Mouse (Mus musculus): ENCODE data around the gene Hdgfl3.

Hdgfl3 gene

DNA sequence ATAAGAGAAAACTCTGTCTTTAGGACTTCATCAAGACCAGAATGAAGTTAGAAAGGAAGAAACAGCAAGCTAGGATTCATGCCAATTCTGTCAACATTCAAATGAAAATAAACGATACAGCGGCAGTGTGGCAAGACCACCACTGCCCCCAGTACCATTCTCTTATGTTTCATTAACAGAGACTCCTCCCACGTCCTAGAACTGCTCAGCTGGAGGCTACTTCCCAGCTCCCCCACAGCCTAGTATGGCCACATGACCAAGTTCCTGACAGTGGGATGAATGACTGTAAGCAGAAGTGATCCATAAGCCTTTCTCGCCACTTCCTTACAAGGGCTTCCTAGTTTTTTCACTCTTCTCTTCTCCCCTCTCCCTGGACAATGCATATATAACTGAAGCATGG, 30.2 kb downstream of the Hdgfl3 start:
- no peak for DNase-seq (ENCODE audit: low read depth in 2 of 2, low spot score in 2 of 2)

DNA sequence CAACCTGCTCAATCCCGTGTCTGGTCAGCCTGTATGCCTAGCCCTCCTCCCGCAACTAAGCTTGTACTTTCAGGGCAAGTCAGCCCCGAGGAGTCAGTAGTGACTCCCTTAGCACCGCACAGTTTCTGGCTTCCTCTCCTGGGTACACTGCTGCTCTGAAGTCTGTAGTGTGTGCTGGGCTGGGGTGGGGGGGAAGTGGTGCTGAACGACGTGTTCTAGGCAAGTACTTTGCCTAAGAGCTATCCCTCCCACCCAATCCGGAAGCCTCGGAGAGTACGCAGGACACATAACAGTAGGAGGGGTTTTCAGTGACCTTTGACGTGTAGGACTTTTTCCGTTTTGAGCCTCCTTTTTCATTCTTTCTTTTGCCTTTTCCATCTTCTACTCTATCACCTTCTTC, 34.9 kb downstream of the Hdgfl3 start:
- no peak for DNase-seq (ENCODE audit: low read depth in 2 of 2, low spot score in 2 of 2)

DNA sequence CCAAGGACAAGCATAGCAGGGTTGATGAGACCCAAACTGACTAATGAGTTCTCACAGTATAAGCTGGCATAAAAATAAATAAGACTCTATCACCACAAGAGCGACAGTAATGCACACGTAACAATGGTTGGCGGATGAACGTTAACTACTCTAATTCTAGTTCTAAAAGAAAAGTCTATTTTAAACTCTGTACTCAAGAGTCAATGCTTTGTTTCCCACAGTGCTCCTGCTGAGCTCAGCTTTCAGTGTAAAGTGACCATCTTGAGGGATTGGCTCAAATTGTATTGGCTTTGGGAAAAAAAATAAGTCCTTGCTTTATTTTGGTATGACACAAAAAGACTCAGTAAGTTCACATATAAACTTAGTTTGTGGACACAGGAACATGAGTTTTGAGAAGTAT, 49.1 kb downstream of the Hdgfl3 start:
- no peak for DNase-seq (ENCODE audit: low read depth in 2 of 2, low spot score in 2 of 2)

DNA sequence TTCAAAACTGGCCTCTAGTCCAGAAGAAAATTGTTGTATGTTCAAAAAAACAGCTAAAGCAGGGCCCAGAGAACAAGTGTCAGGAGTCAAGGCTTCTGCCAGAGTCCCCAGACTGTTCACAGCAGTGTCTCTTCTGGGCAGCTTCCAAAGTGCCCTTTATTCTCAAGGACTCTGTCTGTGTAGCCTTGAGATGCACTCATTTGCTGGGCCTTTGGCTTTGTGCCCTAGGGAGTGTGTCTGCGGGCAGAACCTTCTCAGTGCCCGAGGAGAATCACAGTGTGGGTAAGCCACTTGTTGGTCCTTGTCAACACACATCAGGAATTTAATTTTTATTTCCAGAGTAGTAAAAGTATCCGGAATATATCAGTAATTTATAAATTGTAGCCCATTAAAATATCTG, 52.7 kb downstream of the Hdgfl3 start:
- DNase-seq (ENCODE audit: low read depth in 2 of 2, low spot score in 2 of 2), result no peak

DNA sequence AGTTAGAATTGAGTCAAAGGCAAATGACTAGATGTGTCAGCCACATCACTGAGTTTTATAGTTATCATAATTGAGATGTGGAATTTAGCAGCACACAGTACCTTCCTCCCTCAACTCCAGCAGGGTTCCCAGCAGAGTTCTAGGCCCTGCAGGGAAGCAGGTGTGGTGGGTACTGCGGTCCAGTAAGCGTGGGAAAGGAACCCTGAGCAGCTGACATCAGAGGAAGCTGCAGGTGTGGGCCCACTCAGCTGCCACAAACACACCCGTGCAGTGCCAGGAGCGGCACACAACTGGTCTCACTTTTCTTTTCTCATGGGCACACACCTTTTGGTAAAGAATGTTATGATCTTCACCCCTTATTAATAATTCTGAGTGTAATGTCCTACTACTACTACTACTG, 53.5 kb downstream of the Hdgfl3 start:
- no peak for DNase-seq (ENCODE audit: low read depth in 2 of 2, low spot score in 2 of 2)

DNA sequence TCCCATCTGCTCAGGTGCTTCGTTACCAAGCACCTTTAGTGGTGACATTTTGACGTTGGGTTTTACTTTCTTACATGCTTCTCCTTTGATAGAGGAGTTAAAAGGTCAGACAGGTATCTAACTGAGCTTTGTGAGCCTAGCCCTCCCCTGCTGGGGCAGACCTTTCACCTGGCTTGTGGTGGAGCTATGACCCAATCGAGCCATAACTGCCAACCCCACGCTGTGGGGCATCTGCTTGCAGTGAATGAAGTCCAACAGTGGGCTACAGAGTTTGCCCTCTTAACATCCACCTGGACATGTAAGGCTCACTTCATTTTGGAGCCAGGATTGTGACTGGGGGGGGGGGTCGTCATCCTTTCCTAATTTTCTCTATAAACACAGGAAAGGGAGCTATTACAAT, 54.0 kb downstream of the Hdgfl3 start:
- DNase-seq (ENCODE audit: low read depth in 2 of 2, low spot score in 2 of 2), result no peak

DNA sequence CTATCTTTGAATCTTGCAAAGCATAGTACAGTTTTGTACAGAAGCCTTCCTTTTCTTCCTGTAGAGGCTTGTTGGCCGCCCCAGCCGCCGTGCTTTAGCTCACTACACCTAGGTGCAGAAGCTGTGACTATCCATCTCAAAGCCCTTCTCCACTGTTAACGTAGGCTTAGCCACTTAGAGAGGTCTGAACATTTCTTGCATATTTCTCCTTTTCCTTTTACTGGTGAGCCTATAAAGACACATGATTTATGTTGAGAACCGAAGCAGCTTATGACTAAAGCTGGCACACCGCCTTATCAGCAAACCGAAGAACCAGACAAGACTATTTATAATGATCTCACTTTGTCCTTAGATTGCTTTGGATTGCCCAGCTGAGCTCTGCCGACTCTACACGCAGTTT, 58.9 kb downstream of the Hdgfl3 start:
- DNase-seq (ENCODE audit: low read depth in 2 of 2, low spot score in 2 of 2), result no peak

DNA sequence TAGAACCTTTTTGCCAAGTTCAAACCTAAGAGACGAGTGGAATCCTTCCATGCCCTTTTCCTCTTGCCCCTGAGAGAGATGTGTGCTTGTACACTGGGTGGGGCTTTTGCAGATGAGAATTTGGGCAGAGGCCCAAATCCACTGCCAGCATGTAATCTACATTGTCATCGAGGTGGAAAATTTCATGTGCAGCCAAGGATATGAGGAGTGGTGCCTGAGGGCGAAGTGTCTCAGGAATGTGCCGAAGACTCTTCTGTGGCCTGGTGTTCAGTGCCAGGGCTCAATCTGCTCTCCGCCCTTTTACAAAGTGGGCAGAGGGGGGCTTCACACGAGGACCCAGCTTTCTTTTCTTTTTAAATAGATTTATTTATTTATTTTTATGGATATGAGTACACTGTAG, 59.6 kb downstream of the Hdgfl3 start:
- no peak for DNase-seq (ENCODE audit: low read depth in 2 of 2, low spot score in 2 of 2)

DNA sequence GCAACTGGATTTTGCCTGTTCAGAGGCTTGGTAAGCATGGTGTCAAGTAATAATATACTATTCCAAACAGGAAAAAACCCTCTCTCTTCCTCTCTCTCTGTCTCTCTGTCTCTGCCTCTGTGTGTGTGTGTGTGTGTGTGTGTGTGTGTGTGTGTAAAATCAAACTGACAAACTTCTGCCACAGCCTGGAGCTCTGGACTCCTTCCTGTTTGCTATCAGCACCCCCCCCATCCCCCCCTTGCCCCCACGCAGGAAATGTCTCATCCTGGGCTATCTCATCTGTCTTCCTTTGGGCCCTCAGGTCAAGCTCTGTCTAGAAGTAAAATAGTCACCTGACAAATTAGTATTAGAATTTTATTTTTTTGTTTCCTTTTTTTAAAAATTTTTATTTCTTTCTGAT, 60.5 kb downstream of the Hdgfl3 start:
- no peak for DNase-seq (ENCODE audit: low read depth in 2 of 2, low spot score in 2 of 2)

DNA sequence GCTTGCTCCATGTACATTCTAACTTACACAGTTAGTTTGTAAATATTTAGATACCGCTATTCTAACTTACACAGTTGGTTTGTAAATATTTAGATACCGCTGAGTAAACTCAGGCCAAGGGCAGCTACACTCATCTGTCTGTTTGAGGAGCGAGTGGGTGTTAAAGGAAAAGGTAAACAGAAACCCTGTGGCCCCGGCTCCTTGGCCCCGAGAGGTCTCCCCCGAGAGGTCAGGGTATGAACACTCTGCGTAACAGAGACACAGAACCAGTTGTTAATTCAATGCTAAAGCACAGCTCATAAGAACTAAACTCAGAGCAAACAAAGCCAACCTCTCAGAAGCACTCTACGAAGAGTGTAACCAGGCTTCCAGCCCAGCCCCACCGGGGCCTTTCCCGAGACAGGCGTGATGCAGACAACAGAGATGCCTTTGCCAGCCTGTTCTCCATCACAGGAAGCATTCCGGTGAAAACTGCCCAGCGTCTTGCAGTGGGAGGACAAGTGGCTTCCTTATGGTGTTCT, 61.7 kb downstream of the Hdgfl3 start:
- no peak for DNase-seq (ENCODE audit: low read depth in 2 of 2, low spot score in 2 of 2)

DNA sequence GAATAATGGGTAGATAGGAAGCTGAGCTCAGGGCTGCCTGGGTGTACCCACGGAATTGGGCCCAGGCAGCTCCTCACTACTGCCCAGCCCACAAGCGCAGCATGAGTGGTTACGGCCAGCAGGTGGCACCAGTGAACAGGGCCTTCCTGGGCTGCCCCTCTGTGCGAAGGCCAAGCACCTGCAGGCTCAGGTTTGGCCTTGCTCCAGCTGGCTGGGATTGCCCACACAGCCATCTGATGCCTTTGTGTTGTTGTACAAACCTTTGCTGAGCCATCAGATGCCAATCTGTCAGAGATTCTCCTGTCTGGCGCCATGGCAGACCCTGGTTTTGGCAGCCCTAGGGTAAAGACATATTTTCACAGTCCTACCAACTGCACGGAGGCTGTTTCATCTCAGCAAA, 66.1 kb downstream of the Hdgfl3 start:
- peak; percentile 59 to 71 for DNase-seq (ENCODE audit: low read depth in 2 of 2, low spot score in 2 of 2)

DNA sequence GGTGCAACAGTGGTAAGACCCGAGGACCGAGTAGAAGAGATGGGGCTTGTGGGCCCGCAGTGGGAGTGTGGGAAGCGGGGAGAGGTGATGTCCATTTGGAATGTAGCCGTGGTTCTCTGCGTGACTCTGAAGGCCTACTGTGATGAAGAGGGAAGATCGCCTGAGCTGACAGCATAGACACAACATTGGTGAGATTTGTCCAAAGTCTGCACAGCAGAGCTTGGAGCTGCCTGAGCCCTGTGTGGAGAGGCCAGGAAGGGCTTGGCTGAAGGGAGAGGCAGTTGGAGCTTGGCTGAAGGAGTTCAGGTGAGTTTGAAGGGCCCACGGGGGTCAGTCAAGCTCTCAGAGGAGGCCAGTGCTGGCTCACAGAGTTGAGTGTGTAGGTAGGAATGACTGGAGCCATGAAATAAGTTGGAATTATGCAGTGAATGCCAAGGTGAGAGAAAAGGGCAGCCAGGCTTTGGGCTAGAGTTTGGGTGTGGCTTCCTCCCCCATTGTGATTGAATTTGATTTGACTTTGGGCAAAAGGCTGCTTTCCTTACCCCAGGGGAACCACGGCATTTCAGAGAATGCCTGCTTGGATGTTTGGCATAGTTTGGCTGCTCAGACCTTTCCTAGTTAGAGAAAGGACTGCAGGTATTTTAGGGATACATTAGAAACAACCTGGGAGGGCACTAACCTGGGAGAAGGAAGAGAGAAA, 66.9 kb downstream of the Hdgfl3 start:
- DNase-seq (ENCODE audit: low read depth in 2 of 2, low spot score in 2 of 2), result no peak

DNA sequence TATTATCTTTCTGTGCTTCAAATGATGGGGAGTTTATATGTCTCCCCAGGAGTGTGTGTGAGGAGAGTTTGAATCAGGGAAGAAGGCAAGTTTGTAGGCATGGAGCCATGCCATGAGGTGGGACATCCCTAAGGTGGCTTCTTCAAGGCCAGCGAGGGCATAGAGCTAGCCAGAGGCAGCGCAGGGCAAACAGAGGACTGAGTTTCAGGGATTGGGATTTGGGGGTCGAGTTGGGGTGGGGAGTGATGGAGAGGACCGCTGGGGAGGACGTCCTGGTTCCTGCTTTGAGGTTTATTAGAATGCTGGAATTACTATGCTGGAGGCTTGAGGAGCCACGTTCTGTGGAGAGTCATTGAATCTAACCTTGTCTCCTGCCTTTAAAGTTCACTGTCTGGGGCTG, 68.3 kb downstream of the Hdgfl3 start:
- no peak for DNase-seq (ENCODE audit: low read depth in 2 of 2, low spot score in 2 of 2)

DNA sequence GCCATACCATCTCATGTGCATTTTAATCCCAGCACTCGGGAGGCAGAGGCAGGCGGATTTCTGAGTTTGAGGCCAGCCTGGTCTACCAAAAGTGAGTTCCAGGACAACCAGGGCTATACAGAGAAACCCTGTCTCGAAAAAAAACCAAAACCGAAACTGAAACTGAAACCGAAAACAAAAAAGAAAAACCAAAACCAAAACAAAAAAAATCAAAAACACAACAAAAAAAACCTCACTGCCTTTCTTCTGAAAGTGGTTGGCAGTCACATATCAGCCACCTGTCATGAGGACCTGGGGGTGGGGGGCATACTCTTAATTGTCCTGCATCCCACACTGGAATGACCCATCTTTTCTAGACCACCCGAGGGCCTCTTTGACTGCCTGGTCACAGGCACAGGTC, 69.7 kb downstream of the Hdgfl3 start:
- DNase-seq (ENCODE audit: low read depth in 2 of 2, low spot score in 2 of 2), result no peak

DNA sequence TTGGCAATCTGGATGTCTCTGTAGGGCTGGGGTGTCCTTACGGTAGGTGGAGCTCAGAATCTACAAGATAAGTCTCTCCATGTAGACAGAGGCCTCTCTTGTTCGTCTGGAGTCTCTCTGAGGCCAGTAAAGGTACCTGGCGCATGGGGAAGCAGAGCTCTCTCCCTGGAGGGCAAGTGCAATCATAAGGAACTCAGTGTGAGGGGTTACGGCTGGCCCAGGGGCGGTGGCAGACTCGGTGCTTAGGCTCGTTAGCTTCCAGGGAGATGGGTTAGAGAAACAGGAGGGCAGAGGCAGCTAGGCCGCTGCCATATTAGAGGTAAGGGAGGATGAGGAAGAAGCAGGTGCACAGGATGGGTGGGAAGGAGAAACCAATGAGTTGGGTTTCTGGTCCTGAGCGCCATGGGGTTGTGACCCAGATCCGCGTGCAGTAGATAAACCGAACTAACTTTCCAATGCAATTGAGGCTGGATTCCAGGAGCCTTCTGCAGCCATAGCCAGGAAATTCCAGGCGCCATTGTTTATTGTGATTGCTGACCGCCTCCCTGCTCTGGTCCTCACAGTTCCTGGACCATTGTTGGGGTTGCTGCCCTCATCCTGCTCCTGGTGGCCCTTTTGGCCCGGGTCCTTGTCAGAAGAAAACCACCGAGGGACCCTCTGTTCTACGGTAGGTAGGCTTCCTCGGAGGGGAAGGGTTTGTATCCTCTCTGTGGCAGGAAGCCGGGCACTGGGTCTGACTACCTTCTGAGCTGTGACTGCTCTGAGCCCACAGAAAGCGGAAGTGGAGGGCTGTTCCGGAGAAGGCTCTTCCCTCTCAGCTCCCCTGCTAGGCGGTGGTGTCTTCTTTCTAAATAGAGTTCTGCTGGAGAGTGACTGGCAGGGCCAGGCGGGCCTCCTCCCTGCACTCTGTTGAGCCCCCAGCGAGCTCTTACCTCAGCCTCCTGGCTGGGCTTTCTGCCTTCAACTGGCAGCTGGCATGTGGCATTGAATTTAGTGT, 71.4 kb downstream of the Hdgfl3 start:
- DNase-seq (ENCODE audit: low read depth in 2 of 2, low spot score in 2 of 2), result peak; percentile 60 to 68

DNA sequence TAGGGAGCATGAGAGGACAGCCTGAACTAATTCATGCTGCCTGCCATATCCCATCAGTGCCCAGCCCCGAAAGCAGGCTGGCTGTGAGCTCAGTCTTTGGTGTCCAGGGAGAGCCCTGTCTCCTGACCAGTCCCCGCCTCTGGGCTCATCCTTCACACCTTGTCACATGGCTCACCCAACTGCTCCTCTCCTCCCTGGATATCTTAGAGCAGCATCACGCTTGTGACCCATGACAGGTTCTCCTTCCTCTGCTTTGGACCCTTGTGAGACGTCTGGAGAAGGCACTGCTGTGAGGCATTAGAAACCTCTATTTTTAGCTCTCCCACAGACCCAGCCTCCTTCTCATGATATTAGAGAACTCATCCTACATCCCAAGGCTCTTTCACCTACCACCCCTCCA, 72.4 kb downstream of the Hdgfl3 start:
- no peak for DNase-seq (ENCODE audit: low read depth in 2 of 2, low spot score in 2 of 2)

DNA sequence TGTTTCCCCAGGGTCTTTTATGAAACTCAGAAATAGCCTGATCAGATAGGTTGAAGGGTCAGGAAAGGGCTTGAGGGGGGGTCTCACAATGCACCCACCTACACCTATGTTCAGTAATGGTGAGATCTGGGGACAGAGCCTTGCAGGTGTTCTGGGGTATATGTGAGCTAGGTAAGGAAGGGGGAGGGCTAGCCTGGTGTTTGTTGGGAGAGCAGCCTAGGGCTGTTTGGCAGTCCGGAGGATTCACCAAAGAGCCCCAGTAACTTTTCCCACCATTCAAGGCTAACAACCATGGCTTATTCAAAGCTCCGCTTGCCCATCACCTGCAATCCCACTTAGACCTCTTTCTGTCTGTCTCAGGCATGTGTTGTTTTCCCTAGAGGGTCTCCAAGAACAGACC, 72.8 kb downstream of the Hdgfl3 start:
- no peak for DNase-seq (ENCODE audit: low read depth in 2 of 2, low spot score in 2 of 2)

DNA sequence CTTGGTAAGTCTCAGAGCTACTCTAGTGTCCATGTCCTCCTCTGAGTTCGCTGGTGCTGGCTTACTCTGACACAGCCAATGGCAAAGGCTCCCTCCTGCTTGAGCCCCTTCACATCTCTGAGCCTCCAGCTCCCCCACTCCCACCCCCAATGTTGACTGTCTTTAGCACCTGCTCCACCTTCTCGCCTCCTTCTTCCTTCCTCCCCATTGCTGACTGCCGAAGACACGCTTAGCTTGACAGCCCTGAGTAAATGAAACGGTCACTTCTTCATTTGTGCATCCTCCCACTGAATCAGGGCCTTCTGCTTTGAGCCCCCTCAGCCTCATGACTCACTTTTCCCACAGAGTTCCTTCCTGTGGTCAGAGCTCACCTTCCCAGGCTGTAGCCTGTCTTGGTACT, 73.3 kb downstream of the Hdgfl3 start:
- no peak for DNase-seq (ENCODE audit: low read depth in 2 of 2, low spot score in 2 of 2)

DNA sequence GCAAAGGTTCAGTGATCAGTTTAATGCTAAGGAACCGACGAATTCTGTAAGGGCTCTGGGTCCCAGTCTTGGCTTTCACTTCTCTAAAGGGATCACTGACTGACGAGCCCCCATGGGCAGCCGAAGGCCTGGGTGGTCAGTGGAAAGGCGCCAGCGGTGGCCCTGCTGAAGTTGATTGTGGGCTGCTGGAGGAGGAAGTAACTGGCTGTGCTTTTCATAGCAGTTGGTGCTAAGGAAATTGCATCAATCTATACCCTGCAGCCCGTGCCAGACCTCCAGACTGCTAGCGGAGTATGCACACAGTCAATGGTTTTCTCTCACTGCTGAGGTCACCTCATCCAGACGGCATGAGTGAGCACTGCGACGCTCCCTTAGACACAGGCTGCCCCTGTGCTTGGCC, 74.2 kb downstream of the Hdgfl3 start:
- DNase-seq (ENCODE audit: low read depth in 2 of 2, low spot score in 2 of 2), result no peak

DNA sequence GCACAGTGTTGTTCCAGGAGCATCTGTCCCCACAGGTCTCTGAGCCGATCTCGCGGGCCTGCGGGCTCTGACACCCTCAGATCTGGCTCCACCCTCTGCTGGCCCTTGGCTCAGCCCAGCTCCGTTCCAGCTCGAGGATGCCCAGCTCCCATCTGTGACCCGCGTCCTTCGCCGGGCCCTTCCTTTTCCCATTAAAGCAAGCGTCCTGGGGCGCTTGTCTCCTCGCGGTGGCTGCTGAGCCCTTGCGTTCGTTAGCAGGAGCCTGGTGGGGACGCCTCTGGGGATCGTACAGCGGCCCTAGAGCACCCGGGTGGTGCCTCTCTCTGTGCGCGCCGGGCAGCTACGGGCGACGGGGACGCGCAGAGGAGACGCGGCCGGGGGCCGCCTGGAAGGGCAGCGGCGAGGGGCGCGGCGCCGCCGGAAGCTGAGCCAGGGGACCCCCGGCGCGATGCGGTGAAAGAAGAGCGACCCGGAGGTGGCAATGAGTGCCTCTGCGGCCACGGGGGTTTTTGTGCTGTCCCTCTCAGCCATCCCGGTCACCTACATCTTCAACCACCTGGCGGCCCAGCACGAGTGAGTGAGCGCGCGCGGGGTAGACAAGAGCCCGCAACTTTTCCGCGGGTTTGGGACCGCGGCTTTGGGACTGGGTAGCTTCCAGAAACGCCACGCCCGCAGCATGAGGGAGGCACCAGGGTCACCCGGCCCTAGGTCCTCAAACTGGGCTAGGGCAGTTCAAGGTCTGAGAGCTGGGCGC, 75.1 kb downstream of the Hdgfl3 start, which contains the start of gene Tm6sf1:
TSS of gene Tm6sf1 (plus strand) at position 34 of the 754 bp plus-strand sequence.
- peak in 1 of 2 experiments; percentile 35 for DNase-seq (ENCODE audit: low read depth in 2 of 2, low spot score in 2 of 2)

DNA sequence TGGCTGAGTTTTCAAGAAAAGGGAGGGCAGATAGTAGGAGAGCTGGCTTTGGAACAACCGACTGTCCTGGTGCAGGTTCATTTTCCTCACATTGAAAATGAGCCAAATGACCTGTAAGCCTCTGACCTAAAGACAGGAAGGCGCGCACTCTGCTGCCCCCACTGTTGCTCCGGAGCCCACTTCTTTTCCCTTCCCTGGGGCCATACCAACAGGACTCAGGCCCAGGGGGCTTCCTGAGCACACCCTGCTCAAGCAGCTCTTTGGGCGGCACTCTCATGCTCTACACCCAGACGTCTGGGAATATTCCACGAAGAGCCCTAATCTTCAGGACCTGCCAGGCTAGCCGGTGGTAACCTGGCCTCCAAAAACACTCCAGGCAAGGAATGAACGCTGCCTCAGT, 76.0 kb downstream of the Hdgfl3 start:
- DNase-seq (ENCODE audit: low read depth in 2 of 2, low spot score in 2 of 2), result no peak

Measured in CD8-positive naive resting alpha-beta T cell, adult 2 months (primary cell).